Mouse (Mus musculus): Measurements from ENCODE around the gene Itpkc.

DNA sequence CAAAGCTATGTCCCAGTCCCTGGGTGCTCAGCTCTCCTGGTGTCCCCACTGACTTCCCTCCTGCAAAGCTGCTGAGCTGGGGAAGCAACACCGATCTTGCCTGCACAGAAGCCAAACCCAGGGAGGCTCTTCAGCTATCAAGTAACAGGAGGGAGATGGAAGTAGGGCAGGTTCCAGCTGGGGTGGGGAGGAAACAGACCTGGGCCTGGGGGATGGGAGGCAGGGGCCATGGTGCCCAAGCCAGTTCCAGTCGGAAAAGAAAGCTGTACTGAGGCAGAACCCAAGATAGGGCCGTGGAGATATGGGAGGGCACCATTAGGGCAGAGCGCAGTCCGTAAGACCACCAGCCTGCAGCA is 65.0 kb downstream of the Itpkc start:
- TF ChIP-seq CTCF (IDR thresholded peaks at IDR 0.05; ENCODE audit: borderline replicate concordance, insufficient read depth, low read length), result no peak
- no peak for TF ChIP-seq POLR2A (IDR thresholded peaks at IDR 0.05; ENCODE audit: low read depth, low read length)

All from embryonic fibroblast, embryonic 13.5 days (primary cell).